Mouse (Mus musculus) hindbrain, embryonic 12.5 days (tissue): Measurements from ENCODE around the gene Xrcc1. TPM values are rescaled to one million over a fixed set of nuclear protein-coding genes. Genes with fewer than 3 reads are reported as not detected.

Source experiments
- ATAC-seq: fragments of 200-750 bp; cut with Nextera tagmentation; 2 replicates; pipeline ENCODE4 v1.8.0; 2017; ENCODE audit warnings: moderate TSS enrichment; ENCODE audit not compliant: low FRiP score
- H3K27ac ChIP-seq: fragments of 300-500 bp; sonication (generic); 2 replicates; pipeline ENCODE4 v1.5.1; 2016; ENCODE audit warnings: mild to moderate bottlenecking
- H3K27me3 ChIP-seq: fragments of 300-500 bp; sonication (generic); 2 replicates; pipeline ENCODE4 v1.6.1; 2016; ENCODE audit warnings: mild to moderate bottlenecking
- H3K36me3 ChIP-seq: fragments of 300-500 bp; sonication (generic); 2 replicates; pipeline ENCODE4 v1.6.1; 2016; ENCODE audit warnings: mild to moderate bottlenecking
- H3K4me1 ChIP-seq: fragments of 300-500 bp; sonication (generic); 2 replicates; pipeline ENCODE4 v1.6.1; 2016
- H3K4me2 ChIP-seq: fragments of 300-500 bp; sonication (generic); replicated peaks from 2 replicates; pipeline ENCODE4 v1.6.1; 2016; ENCODE audit warnings: mild to moderate bottlenecking
- H3K4me3 ChIP-seq: fragments of 300-500 bp; sonication (generic); 2 replicates; pipeline ENCODE4 v1.5.1; 2016; ENCODE audit warnings: mild to moderate bottlenecking
- H3K9ac ChIP-seq: fragments of 300-500 bp; sonication (generic); 2 replicates; pipeline ENCODE4 v1.6.1; 2016; ENCODE audit warnings: mild to moderate bottlenecking, moderate library complexity
- H3K9me3 ChIP-seq: fragments of 300-500 bp; sonication (generic); replicated peaks from 2 replicates; pipeline ENCODE4 v1.6.1; 2016; ENCODE audit warnings: mild to moderate bottlenecking
- WGBS: fragments of 180-500 bp; shearing (Covaris S2); methylation state at CpG from one replicate; pipeline ENCODE4 v1.1.7; 2016; 5-methylcytosine and 5-hydroxymethylcytosine counted together
- polyA plus RNA-seq: library from polyadenylated mRNA; unstranded; fragments of >200 nt; fragmentation: Nextera tagmentation; extraction: Ambion mirVana; gene quantifications from 2 replicates; pipeline ENCODE4 v1.2.1, GENCODE M21; 2016

Gene Xrcc1
- polyA plus RNA-seq, 1 experiment from 2014 or later, result 87.9 TPM

DNA sequence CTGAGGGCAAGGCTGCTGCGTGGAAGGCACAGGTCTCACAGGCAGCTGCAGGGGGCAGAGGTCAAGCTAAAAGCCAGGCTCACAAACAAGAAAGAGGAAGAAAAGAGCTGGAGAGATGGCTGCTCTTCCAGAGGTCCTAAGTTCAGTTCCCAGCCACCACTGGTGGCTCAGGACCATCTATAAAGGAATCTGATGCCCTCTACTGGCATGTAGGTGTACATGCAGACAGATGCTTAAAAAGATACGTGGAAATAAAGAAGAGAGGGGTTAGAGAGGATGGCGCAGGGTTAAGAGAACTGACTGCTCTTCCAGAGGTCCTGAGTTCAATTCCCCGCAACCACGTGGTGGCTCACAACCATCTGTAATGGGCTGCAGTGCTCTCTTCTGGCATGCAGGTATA is 26.4 kb downstream of the Xrcc1 start:
- Histone ChIP-seq H3K36me3 (peaks cover 43% of the 10 kb centered on the region), H3K9me3 (no peaks in the 10 kb centered on the region), H3K4me1 (no peaks in the 10 kb centered on the region), H3K9ac (no peak overlapping the region), H3K4me3 (no peak overlapping the region), H3K27ac (no peak overlapping the region), H3K4me2 (no peak overlapping the region), H3K27me3 (no peaks in the 10 kb centered on the region)
- ATAC-seq, result no peak
- 53% methylated on average over 5 of the region's 5 CpGs for WGBS

- Histone ChIP-seq H3K4me2 (no peak overlapping the region), H3K9me3 (no peaks in the 10 kb centered on the region), H3K9ac (no peak overlapping the region), H3K4me1 (no peaks in the 10 kb centered on the region), H3K27me3 (no peaks in the 10 kb centered on the region), H3K36me3 (peaks cover 30% of the 10 kb centered on the region), H3K4me3 (no peak overlapping the region), H3K27ac (no peak overlapping the region)
- no peak for ATAC-seq
- 61% methylated on average over 12 of the region's 12 CpGs for WGBS
These were observed 28.2 kb downstream of the Xrcc1 start for GRCm38 (mm10) chr7:24574224-24574796.

DNA sequence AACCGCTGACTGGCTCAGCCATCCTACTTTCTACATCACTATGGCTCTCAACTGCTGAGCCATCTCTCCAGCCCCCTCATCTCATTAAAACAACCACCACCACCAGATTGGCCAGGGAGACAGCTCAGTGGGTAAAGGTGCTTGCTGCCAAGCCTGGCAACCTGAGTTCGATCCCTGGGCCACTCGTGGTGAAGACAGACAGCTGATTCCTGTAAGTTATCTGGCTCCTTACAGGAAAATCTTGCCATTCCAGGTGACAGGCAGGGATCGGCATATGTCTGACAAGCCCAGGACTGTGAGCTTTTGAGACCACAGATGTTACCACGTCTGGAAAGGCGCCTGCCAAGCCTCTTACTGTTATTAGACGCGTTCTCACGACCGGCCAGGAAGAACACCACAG is 31.7 kb downstream of the Xrcc1 start:
- Histone ChIP-seq H3K27me3 (no peaks in the 10 kb centered on the region), H3K9ac (no peak overlapping the region), H3K27ac (no peak overlapping the region), H3K4me1 (no peaks in the 10 kb centered on the region), H3K4me2 (no peak overlapping the region), H3K9me3 (no peaks in the 10 kb centered on the region), H3K36me3 (peaks cover 6% of the 10 kb centered on the region; the same call in 1 of the 2 replicates), H3K4me3 (no peak overlapping the region)
- 93% methylated on average over 10 of the region's 10 CpGs for WGBS
- ATAC-seq, result no peak

DNA sequence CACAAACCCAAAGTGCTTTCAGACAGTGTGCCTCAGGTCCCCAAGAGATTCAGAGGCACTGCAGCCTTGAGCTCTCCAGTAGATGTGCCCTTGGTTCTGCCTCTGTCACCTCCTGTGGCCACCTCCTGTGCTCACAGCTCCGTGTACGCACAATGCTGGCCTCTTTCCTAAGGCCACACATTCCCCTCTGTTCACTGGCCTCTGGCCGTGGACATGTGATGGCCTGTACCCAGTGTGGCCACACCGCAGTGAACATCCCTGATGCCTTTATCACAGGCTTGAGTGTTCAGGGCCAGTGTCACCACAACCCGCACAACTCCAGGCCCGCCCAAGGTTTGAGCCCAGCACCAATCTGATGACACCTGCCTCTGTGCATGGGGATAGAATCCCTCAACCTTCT is 38.8 kb downstream of the Xrcc1 start:
- Histone ChIP-seq H3K27ac (no peak overlapping the region), H3K36me3 (no peaks in the 10 kb centered on the region), H3K27me3 (peaks cover 32% of the 10 kb centered on the region), H3K9me3 (no peaks in the 10 kb centered on the region), H3K4me3 (no peak overlapping the region), H3K4me1 (peaks cover 11% of the 10 kb centered on the region; the same call in 1 of the 2 replicates), H3K9ac (no peak overlapping the region), H3K4me2 (no peak overlapping the region)
- 90% methylated on average over 6 of the region's 6 CpGs for WGBS
- no peak for ATAC-seq

GRCm38 (mm10) chr7:24585995-24586394 is 39.9 kb downstream of the Xrcc1 start:
- 43% methylated on average over 16 of the region's 16 CpGs for WGBS
- ATAC-seq, result no peak

GRCm38 (mm10) chr7:24586828-24587227 is 40.7 kb downstream of the Xrcc1 start:
- Histone ChIP-seq H3K4me1 (peaks cover 11% of the 10 kb centered on the region; the same call in 1 of the 2 replicates), H3K27me3 (peaks cover 32% of the 10 kb centered on the region), H3K9me3 (no peaks in the 10 kb centered on the region), H3K9ac (peak overlapping the region; percentile 78), H3K4me2 (peak overlapping the region; percentile 72), H3K36me3 (no peaks in the 10 kb centered on the region), H3K4me3 (peak overlapping the region; percentile 48), H3K27ac (no peak overlapping the region)
- peak; percentile 64 for ATAC-seq
- WGBS, result 9% methylated on average over 8 of the region's 8 CpGs

More at GRCm38 (mm10) chr7:24585995-24586394, 39.9 kb downstream of the Xrcc1 start:
- H3K4me3 ChIP-seq, result peak overlapping the region; percentile 14; the same call in 1 of the 2 replicates
- H3K36me3 ChIP-seq, result no peaks in the 10 kb centered on the region
- peaks cover 11% of the 10 kb centered on the region; the same call in 1 of the 2 replicates for H3K4me1 ChIP-seq
- H3K27ac ChIP-seq, result no peak overlapping the region
- H3K4me2 ChIP-seq, result no peak overlapping the region
- H3K9ac ChIP-seq, result no peak overlapping the region
- H3K9me3 ChIP-seq, result no peaks in the 10 kb centered on the region
- peaks cover 32% of the 10 kb centered on the region for H3K27me3 ChIP-seq

GRCm38 (mm10) chr7:24587330-24588105 is 41.4 kb downstream of the Xrcc1 start, which contains the start of the genes Ethe1 and Zfp575:
Ethe1 (plus strand) TSS chr7:24587543.
Zfp575 (minus strand) TSS chr7:24587641.
- Histone ChIP-seq H3K27me3 (peaks cover 32% of the 10 kb centered on the region), H3K4me2 (peak within 1 kb of the TSS; percentile 72), H3K36me3 (no peaks in the 10 kb centered on the region), H3K9me3 (no peaks in the 10 kb centered on the region), H3K4me3 (peak within 1 kb of the TSS; percentile 48), H3K9ac (peak within 1 kb of the TSS; percentile 78), H3K27ac (no peak within 1 kb of the TSS), H3K4me1 (peaks cover 11% of the 10 kb centered on the region; the same call in 1 of the 2 replicates)
- WGBS, result 7% methylated on average over 30 of the region's 30 CpGs
- peak; percentile 75 for ATAC-seq

DNA sequence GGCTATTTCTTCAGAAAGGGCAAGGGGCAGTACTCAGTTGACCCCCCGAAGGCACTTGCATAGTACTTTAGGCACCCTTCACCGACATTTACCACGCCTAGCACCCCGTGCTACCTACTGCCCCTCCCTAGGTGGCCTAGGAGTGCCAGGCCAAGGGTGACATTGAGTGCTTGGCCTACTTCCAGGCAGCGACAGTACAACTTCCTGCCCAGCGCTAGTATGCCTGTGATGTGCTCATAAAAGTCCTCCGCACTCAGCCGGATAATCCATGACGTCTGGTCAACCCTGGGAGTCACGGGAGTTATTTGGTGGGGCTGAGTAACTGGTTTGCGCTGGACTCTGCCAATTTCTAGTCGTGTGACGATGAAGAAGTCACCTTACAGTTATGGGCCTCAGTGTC is 42.2 kb downstream of the Xrcc1 start:
- H3K27ac ChIP-seq, result no peak overlapping the region
- no peak overlapping the region for H3K9ac ChIP-seq
- H3K36me3 ChIP-seq, result no peaks in the 10 kb centered on the region
- no peaks in the 10 kb centered on the region for H3K9me3 ChIP-seq
- no peak overlapping the region for H3K4me2 ChIP-seq
- no peak for ATAC-seq
- H3K27me3 ChIP-seq, result peaks cover 32% of the 10 kb centered on the region
- no peak overlapping the region for H3K4me3 ChIP-seq
- WGBS, result 89% methylated on average over 13 of the region's 13 CpGs
- peaks cover 13% of the 10 kb centered on the region; the same call in 1 of the 2 replicates for H3K4me1 ChIP-seq

DNA sequence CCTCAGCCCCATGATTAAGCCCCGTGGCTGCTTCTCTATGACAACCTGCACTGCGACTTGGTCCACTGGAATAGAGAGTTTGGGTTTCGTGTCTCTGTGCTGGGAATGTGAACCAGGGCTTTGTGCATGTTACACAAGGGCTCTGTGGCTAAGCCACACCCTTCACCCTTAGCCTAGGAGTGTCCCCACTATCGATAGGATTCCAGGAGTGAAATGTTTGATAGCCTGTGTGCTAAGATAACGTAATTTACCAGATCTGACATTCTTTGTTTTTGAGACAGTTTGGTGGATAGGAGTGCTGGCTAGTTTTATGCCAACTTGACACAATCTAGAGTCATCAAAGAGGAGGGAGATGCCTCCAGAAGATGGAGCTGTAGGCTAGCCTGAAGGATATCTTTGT is 45.6 kb downstream of the Xrcc1 start:
- H3K4me2 ChIP-seq, result no peak overlapping the region
- 71% methylated on average over 5 of the region's 5 CpGs for WGBS
- no peak overlapping the region for H3K9ac ChIP-seq
- no peak for ATAC-seq
- H3K4me3 ChIP-seq, result no peak overlapping the region
- no peak overlapping the region for H3K27ac ChIP-seq
- H3K27me3 ChIP-seq, result peaks cover 29% of the 10 kb centered on the region
- peaks cover 24% of the 10 kb centered on the region for H3K4me1 ChIP-seq
- no peaks in the 10 kb centered on the region for H3K36me3 ChIP-seq
- no peaks in the 10 kb centered on the region for H3K9me3 ChIP-seq

DNA sequence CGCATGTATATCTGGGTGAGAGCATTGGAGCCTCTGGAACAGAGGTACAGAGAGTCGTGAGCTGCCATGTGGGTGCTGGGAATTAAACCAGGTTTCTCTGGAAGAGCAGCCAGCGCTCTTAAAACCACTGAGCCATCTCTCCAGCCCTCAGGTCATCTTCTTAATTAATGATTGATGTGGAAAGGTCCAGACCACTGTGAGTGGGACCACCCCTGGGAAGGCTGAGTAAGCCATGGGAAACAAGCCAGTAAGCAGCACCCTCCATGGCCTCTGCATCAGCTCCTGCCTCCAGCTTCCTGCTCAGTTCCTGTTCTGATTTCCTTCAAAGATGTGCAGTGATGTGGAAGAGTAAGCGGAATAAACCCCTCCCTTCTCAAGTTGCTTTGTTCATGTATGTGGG is 46.1 kb downstream of the Xrcc1 start:
- no peak overlapping the region for H3K4me3 ChIP-seq
- H3K4me2 ChIP-seq, result no peak overlapping the region
- no peak for ATAC-seq
- 58% methylated on average over 4 of the region's 4 CpGs for WGBS
- H3K9ac ChIP-seq, result no peak overlapping the region
- H3K27me3 ChIP-seq, result peaks cover 24% of the 10 kb centered on the region
- H3K36me3 ChIP-seq, result no peaks in the 10 kb centered on the region
- no peaks in the 10 kb centered on the region for H3K9me3 ChIP-seq
- peaks cover 21% of the 10 kb centered on the region for H3K4me1 ChIP-seq
- H3K27ac ChIP-seq, result no peak overlapping the region

DNA sequence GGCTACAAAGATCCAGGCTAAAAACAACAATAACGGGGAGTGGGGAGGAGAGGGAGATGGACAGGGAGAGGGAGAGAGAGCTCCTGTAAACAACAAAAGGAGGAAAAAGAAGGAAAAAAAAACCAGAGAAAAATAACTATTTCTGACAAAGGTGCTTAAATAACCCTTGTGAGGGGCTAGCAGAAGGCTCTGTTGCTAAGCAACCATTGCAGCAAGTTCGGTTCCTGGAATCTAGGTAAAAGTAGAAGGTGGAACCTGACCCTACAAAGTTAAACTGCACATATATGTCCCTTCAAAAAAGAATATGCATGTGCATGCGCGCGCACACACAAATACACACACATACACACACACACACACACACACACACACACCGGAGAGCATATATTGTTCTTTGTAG is 46.7 kb downstream of the Xrcc1 start:
- Histone ChIP-seq H3K36me3 (no peaks in the 10 kb centered on the region), H3K4me1 (peaks cover 16% of the 10 kb centered on the region), H3K9ac (no peak overlapping the region), H3K9me3 (no peaks in the 10 kb centered on the region), H3K4me2 (no peak overlapping the region), H3K4me3 (no peak overlapping the region), H3K27me3 (peaks cover 22% of the 10 kb centered on the region), H3K27ac (no peak overlapping the region)
- WGBS, result 86% methylated on average over 6 of the region's 6 CpGs
- no peak for ATAC-seq

- Histone ChIP-seq H3K27ac (no peak overlapping the region), H3K4me3 (peak overlapping the region; percentile 67), H3K27me3 (peaks cover 22% of the 10 kb centered on the region), H3K36me3 (no peaks in the 10 kb centered on the region), H3K4me2 (peak overlapping the region; percentile 74), H3K9ac (peak overlapping the region; percentile 67), H3K9me3 (no peaks in the 10 kb centered on the region), H3K4me1 (peaks cover 16% of the 10 kb centered on the region)
- WGBS, result 4% methylated on average over 39 of the region's 39 CpGs
- peak; percentile 91 for ATAC-seq
These were observed 47.7 kb downstream of the Xrcc1 start for GRCm38 (mm10) chr7:24593621-24594308.
